Mouse (Mus musculus): ENCODE measurements around the gene Tmem238. TPM values are rescaled to one million over a fixed set of nuclear protein-coding genes. Genes with fewer than 3 reads are reported as not detected.

The Tmem238 gene
- total and polyA plus RNA-seq, 3 experiments = 5.5 to 12.3 (median 9.8) TPM

DNA sequence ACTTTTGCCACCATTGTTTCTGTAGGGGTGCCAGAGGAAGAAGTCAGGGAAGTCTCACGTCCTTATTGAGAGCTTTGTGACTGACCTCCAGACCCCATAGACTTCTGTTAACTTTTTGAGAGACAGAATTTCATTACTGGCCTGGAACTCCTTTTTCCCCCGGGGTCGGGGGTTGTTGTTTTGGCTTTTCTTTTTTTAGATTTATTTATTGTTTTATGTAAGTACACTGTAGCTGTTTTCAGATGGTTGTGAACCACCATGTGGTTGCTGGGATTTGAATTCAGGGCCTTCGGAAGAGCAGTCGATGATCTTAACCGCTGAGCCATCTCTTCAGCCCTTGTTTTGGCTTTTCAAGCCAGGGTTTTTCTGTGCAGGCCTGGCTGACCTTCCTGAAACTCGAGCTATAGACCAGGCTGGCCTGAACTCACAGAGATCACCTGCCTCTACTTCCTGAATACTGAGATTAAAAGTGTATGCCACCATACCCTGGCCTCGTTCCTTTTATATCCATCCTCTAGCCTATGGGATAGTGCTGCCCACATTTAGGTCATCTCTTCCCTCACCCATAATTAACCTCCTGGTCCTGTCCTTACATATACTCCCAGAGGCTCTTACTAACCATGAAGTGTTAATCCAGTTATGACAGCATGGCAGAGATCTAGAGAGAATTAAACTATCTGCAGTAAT, 23.8 kb upstream of the Tmem238 start:
- in situ Hi-C loops (cut with MboI; ENCODE audit: low pct_ligation_motif_present, low pct_unique_long_range_greater_than_20kb, low sequenced_read_pairs) (no loop called here), dilution Hi-C loops (cut with MboI; ENCODE audit: extremely low pct_ligation_motif_present, extremely low pct_unique_long_range_greater_than_20kb, low sequenced_read_pairs) (no loop called here)
- peaks cover 7 to 27% of the 10 kb centered on the region in 2 experiments; a peak in 3 of 4 replicates for H3K4me1 ChIP-seq (ENCODE audit: control insufficient read depth in 1 of 2, insufficient read depth in 2 of 2)
- H3K27me3 ChIP-seq (replicated peaks) = no peaks in the 10 kb centered on the region
- peaks cover 26 to 40% of the 10 kb centered on the region in 2 experiments for H3K36me3 ChIP-seq (replicated peaks in 1 of 2; ENCODE audit: control insufficient read depth in 1 of 2, insufficient read depth in 1 of 2, low read length in 1 of 2)
- H3K9ac ChIP-seq (ENCODE audit: insufficient read depth, low read depth) = peak overlapping the region; percentile 96
- H3K4me3 ChIP-seq (replicated peaks in 1 of 3; ENCODE audit: low read depth in 2 of 3, low read length in 2 of 3, poor library complexity in 1 of 3) = peak overlapping the region; percentile 67 to 99 (median 75)
- H3K9me3 ChIP-seq (replicated peaks; ENCODE audit: low read length) = no peaks in the 10 kb centered on the region
- peak overlapping the region; percentile 2; the same call in 1 of the 2 replicates for H3K27ac ChIP-seq (ENCODE audit: insufficient read depth, low read depth)
- H3K79me2 ChIP-seq (replicated peaks; ENCODE audit: control insufficient read depth, extremely low read depth, insufficient read depth, poor library complexity, severe bottlenecking) = peaks cover 38% of the 10 kb centered on the region
- TF ChIP-seq SIN3A (IDR thresholded peaks at IDR 0.05; ENCODE audit: low read length) = peak; percentile 68; the same call in 1 of the 2 replicates
- no peak for TF ChIP-seq ZC3H11A (IDR thresholded peaks at IDR 0.05; ENCODE audit: low read depth, low read length)
- TF ChIP-seq NRF1 (IDR thresholded peaks at IDR 0.05; ENCODE audit: low read depth, low read length) = no peak
- TF ChIP-seq MAX (IDR thresholded peaks at IDR 0.05; ENCODE audit: low read length) = peak; percentile 54
- peak; percentile 95 for TF ChIP-seq CHD1 (IDR thresholded peaks at IDR 0.05; ENCODE audit: low read depth, low read length)
- no peak for TF ChIP-seq JUN (IDR thresholded peaks at IDR 0.05; ENCODE audit: insufficient read depth, low read depth, low read length)
- peak; percentile 9; the same call in 1 of the 2 replicates for TF ChIP-seq NELFE (IDR thresholded peaks at IDR 0.05; ENCODE audit: low read depth, low read length)
- TF ChIP-seq MYC (IDR thresholded peaks at IDR 0.05; ENCODE audit: low read depth, low read length) = peak; percentile 56; the same call in 1 of the 2 replicates
- peak; percentile 76 for TF ChIP-seq ZMIZ1 (IDR thresholded peaks at IDR 0.05; ENCODE audit: low read depth, low read length)
- TF ChIP-seq TCF12 (IDR thresholded peaks at IDR 0.05; ENCODE audit: low read depth, low read length) = no peak
- TF ChIP-seq TBP (conservative IDR thresholded peaks at IDR 0.05; ENCODE audit: low read depth, low read length) = 0 out of 2 replicates have a peak, but pooled peaks have one; percentile 37
- peak; percentile 75 for TF ChIP-seq MXI1 (IDR thresholded peaks at IDR 0.05; ENCODE audit: low read depth, low read length)
- 0 out of 2 replicates have a peak, but pooled peaks have one; percentile 11 for TF ChIP-seq RCOR1 (conservative IDR thresholded peaks at IDR 0.05; ENCODE audit: low read depth, low read length)
- 0 out of 2 replicates have a peak, but pooled peaks have one; percentile 15 for TF ChIP-seq BHLHE40 (IDR thresholded peaks at IDR 0.05; ENCODE audit: low read depth, low read length)
- DNase-seq (ENCODE audit: extremely low read depth) = no peak
- H3K4me2 ChIP-seq (ENCODE audit: insufficient read depth, low read depth, poor library complexity, severe bottlenecking) = peak overlapping the region; percentile 98

DNA sequence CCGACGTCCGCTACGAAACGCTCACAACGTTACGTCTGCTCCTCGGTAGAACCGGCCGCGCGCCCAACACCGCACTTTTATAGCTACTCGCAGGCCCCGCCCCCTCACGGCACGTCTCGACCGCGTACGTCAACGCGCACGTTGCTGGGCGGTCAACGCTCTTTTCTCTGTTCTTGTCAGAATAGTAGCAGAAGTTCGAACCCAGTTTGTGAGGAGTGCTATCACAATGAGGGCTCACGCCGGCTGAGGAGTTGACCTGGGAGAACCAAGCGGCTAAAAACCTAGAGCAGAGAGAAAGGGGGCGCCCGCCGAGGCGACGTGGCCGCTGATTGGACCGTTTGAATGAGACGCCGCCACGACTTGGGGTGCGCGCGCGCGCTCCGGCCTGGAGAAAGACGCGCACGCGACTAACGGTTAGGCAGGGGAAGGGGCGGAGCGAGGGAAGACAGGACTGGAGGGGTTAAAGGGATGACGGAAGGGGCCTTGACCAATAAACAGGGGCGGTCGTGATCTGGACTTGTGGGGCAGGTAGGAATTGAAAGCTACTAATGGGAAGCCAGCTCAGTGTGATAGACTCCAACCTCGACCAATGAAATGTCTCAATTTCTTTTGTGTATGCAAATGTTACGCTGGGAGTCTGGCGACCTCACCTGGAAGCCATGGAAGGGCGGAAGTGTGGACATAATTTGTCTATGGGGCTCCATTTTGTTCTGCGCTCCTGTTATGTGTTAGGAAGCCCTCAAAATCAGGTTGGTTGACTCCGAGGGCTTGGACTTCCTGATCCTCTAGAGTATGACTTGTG, 23.0 kb upstream of the Tmem238 start, which contains the start of gene Ube2s:
Gene Ube2s, minus strand, starts transcription at position 288 of the 802 bp plus-strand sequence.
- Histone ChIP-seq H3K9me3 (replicated peaks; ENCODE audit: low read length) (no peaks in the 10 kb centered on the region), H3K27ac (ENCODE audit: insufficient read depth, low read depth) (peak within 1 kb of the TSS; percentile 93), H3K9ac (ENCODE audit: insufficient read depth, low read depth) (peak within 1 kb of the TSS; percentile 99), H3K4me2 (ENCODE audit: insufficient read depth, low read depth, poor library complexity, severe bottlenecking) (peak within 1 kb of the TSS; percentile 98), H3K36me3 (replicated peaks in 1 of 2; ENCODE audit: control insufficient read depth in 1 of 2, insufficient read depth in 1 of 2, low read length in 1 of 2) (peaks cover 30 to 44% of the 10 kb centered on the region in 2 experiments), H3K27me3 (replicated peaks) (no peaks in the 10 kb centered on the region), H3K4me3 (replicated peaks in 1 of 3; ENCODE audit: low read depth in 2 of 3, low read length in 2 of 3, poor library complexity in 1 of 3) (peak within 1 kb of the TSS; percentile 80 to 99 (median 86)), H3K79me2 (replicated peaks; ENCODE audit: control insufficient read depth, extremely low read depth, insufficient read depth, poor library complexity, severe bottlenecking) (peaks cover 38% of the 10 kb centered on the region), H3K4me1 (ENCODE audit: control insufficient read depth in 1 of 2, insufficient read depth in 2 of 2) (peaks cover 7 to 29% of the 10 kb centered on the region in 2 experiments; a peak in 3 of 4 replicates)
- DNase-seq (ENCODE audit: extremely low read depth) = peak; percentile 100
- dilution Hi-C loops (cut with MboI; ENCODE audit: extremely low pct_ligation_motif_present, extremely low pct_unique_long_range_greater_than_20kb, low sequenced_read_pairs) (no loop called here), in situ Hi-C loops (cut with MboI; ENCODE audit: low pct_ligation_motif_present, low pct_unique_long_range_greater_than_20kb, low sequenced_read_pairs) (no loop called here)
- TF ChIP-seq MYC (IDR thresholded peaks at IDR 0.05; ENCODE audit: low read depth, low read length) = peak; percentile 75; the same call in 1 of the 2 replicates
- TF ChIP-seq TBP (conservative IDR thresholded peaks at IDR 0.05; ENCODE audit: low read depth, low read length) = peak; percentile 97
- TF ChIP-seq CHD1 (IDR thresholded peaks at IDR 0.05; ENCODE audit: low read depth, low read length) = no peak
- TF ChIP-seq RAD21 (IDR thresholded peaks at IDR 0.05; ENCODE audit: low read depth, low read length) = no peak
- no peak for TF ChIP-seq MAFK (IDR thresholded peaks at IDR 0.05; ENCODE audit: insufficient replicate concordance, low read length)
- TF ChIP-seq KAT2A (IDR thresholded peaks at IDR 0.05; ENCODE audit: insufficient replicate concordance, low read length) = no peak; the same call in 1 of the 2 replicates
- peak; percentile 80 for TF ChIP-seq NRF1 (IDR thresholded peaks at IDR 0.05; ENCODE audit: low read depth, low read length)
- no peak for TF ChIP-seq ETS1 (conservative IDR thresholded peaks at IDR 0.05; ENCODE audit: low read depth, low read length)
- TF ChIP-seq ZMIZ1 (IDR thresholded peaks at IDR 0.05; ENCODE audit: low read depth, low read length) = no peak
- TF ChIP-seq USF1 (IDR thresholded peaks at IDR 0.05; ENCODE audit: low read depth, low read length) = no peak
- peak; percentile 91 for TF ChIP-seq NELFE (IDR thresholded peaks at IDR 0.05; ENCODE audit: low read depth, low read length)
- TF ChIP-seq USF2 (conservative IDR thresholded peaks at IDR 0.05; ENCODE audit: low read depth, low read length) = no peak
- TF ChIP-seq HCFC1 (IDR thresholded peaks at IDR 0.05; ENCODE audit: low read depth, low read length) = peak; percentile 79
- TF ChIP-seq SMC3 (IDR thresholded peaks at IDR 0.05; ENCODE audit: low read depth, low read length) = no peak
- no peak for TF ChIP-seq UBTF (IDR thresholded peaks at IDR 0.05; ENCODE audit: low read depth, low read length)
- no peak for TF ChIP-seq JUN (IDR thresholded peaks at IDR 0.05; ENCODE audit: insufficient read depth, low read depth, low read length)
- no peak for TF ChIP-seq ZC3H11A (IDR thresholded peaks at IDR 0.05; ENCODE audit: low read depth, low read length)
- no peak for TF ChIP-seq E2F4 (IDR thresholded peaks at IDR 0.05; ENCODE audit: insufficient replicate concordance, low read depth, low read length)
- TF ChIP-seq POLR2A (IDR thresholded peaks at IDR 0.05; ENCODE audit: low read depth, low read length) = peak; percentile 85
- TF ChIP-seq MEF2A (IDR thresholded peaks at IDR 0.05; ENCODE audit: borderline replicate concordance, low read depth, low read length) = no peak; the same call in 1 of the 2 replicates
- TF ChIP-seq CHD2 (IDR thresholded peaks at IDR 0.05; ENCODE audit: low read length) = peak; percentile 72

All from CH12.LX (cell line).